Mouse (Mus musculus) limb, embryonic 10.5 days (tissue): ENCODE measurements around the gene Acpp. TPM values are rescaled to one million over a fixed set of nuclear protein-coding genes. Genes with fewer than 3 reads are reported as not detected.

Experiments used
- DNase-seq: peaks from one replicate; pipeline ENCODE4 v3.0.0-alpha.2; 2017; ENCODE audit warnings: low spot score
- H3K27ac ChIP-seq: fragments of 300-500 bp; sonication (generic); 2 replicates; pipeline ENCODE4 v1.5.1; 2016; ENCODE audit warnings: mild to moderate bottlenecking
- H3K27me3 ChIP-seq: fragments of 300-500 bp; sonication (generic); 2 replicates; pipeline ENCODE4 v1.6.1; 2016; ENCODE audit warnings: low read depth, mild to moderate bottlenecking; ENCODE audit not compliant: poor library complexity, severe bottlenecking
- H3K36me3 ChIP-seq: fragments of 300-500 bp; sonication (generic); 2 replicates; pipeline ENCODE4 v1.6.1; 2016; ENCODE audit warnings: mild to moderate bottlenecking, moderate library complexity
- H3K4me1 ChIP-seq: fragments of 300-500 bp; sonication (generic); 2 replicates; pipeline ENCODE4 v1.6.1; 2016
- H3K4me3 ChIP-seq: fragments of 300-500 bp; sonication (generic); 2 replicates; pipeline ENCODE4 v1.5.1; 2016; ENCODE audit warnings: mild to moderate bottlenecking, moderate library complexity
- H3K9me3 ChIP-seq: fragments of 300-500 bp; sonication (generic); replicated peaks from 2 replicates; pipeline ENCODE4 v1.6.1; 2016; ENCODE audit warnings: mild to moderate bottlenecking
- WGBS: fragments of 180-500 bp; shearing (Covaris S2); methylation state at CpG from one replicate; pipeline ENCODE4 v1.1.7; 2016; 5-methylcytosine and 5-hydroxymethylcytosine counted together
- polyA plus RNA-seq: library from polyadenylated mRNA; unstranded; fragments of >200 nt; fragmentation: Nextera tagmentation; extraction: Ambion mirVana; gene quantifications from 2 replicates; pipeline ENCODE4 v1.2.1, GENCODE M21; 2016

Acpp gene
- polyA plus RNA-seq, 1 experiment from 2014 or later: 1.5 TPM

- no peaks in the 10 kb centered on the region for H3K9me3 ChIP-seq
- no peak overlapping the region for H3K4me3 ChIP-seq
- H3K4me1 ChIP-seq: peaks cover 23% of the 10 kb centered on the region
- 0 out of 2 replicates have a peak, but pooled peaks cover 3% of the 10 kb centered on the region for H3K36me3 ChIP-seq
- no peak overlapping the region for H3K27ac ChIP-seq
- DNase-seq: no peak
- no peaks in the 10 kb centered on the region for H3K27me3 ChIP-seq
- 52% methylated on average over 4 of the region's 4 CpGs for WGBS
Measured at GRCm38 (mm10) chr9:104260306-104260705, 77.2 kb downstream of the Acpp start.

GRCm38 (mm10) chr9:104256085-104256484 is 81.5 kb downstream of the Acpp start:
- Histone ChIP-seq H3K9me3 (no peaks in the 10 kb centered on the region), H3K4me1 (peaks cover 14% of the 10 kb centered on the region), H3K27me3 (no peaks in the 10 kb centered on the region), H3K36me3 (0 out of 2 replicates have a peak, but pooled peaks cover 3% of the 10 kb centered on the region), H3K27ac (no peak overlapping the region), H3K4me3 (no peak overlapping the region)
- no peak for DNase-seq
- WGBS: 83% methylated on average over 2 of the region's 2 CpGs

- H3K4me3 ChIP-seq: no peak overlapping the region
- H3K27me3 ChIP-seq: no peaks in the 10 kb centered on the region
Measured at GRCm38 (mm10) chr9:104254408-104255180, 83.0 kb downstream of the Acpp start.

GRCm38 (mm10) chr9:104252637-104253036 is 84.9 kb downstream of the Acpp start:
- Histone ChIP-seq H3K36me3 (no peaks in the 10 kb centered on the region), H3K27me3 (no peaks in the 10 kb centered on the region), H3K27ac (no peak overlapping the region), H3K4me3 (no peak overlapping the region), H3K9me3 (no peaks in the 10 kb centered on the region), H3K4me1 (peaks cover 15% of the 10 kb centered on the region; the same call in 1 of the 2 replicates)
- WGBS: 96% methylated on average over 3 of the region's 3 CpGs
- no peak for DNase-seq

More at GRCm38 (mm10) chr9:104254408-104255180, 83.0 kb downstream of the Acpp start:
- Histone ChIP-seq H3K27ac (no peak overlapping the region), H3K4me1 (peaks cover 7% of the 10 kb centered on the region; the same call in 1 of the 2 replicates), H3K9me3 (no peaks in the 10 kb centered on the region), H3K36me3 (0 out of 2 replicates have a peak, but pooled peaks cover 3% of the 10 kb centered on the region)
- 72% methylated on average over 9 of the region's 9 CpGs for WGBS
- no peak for DNase-seq

GRCm38 (mm10) chr9:104251687-104252086 is 85.9 kb downstream of the Acpp start:
- 89% methylated on average over 4 of the region's 4 CpGs for WGBS
- Histone ChIP-seq H3K9me3 (no peaks in the 10 kb centered on the region), H3K27me3 (no peaks in the 10 kb centered on the region), H3K27ac (no peak overlapping the region), H3K4me1 (peaks cover 24% of the 10 kb centered on the region), H3K4me3 (no peak overlapping the region), H3K36me3 (peaks cover 2% of the 10 kb centered on the region; the same call in 1 of the 2 replicates)
- DNase-seq: no peak

- DNase-seq: no peak
- Histone ChIP-seq H3K4me1 (peaks cover 25% of the 10 kb centered on the region), H3K27me3 (no peaks in the 10 kb centered on the region), H3K9me3 (no peaks in the 10 kb centered on the region), H3K27ac (no peak overlapping the region), H3K36me3 (peaks cover 7% of the 10 kb centered on the region), H3K4me3 (no peak overlapping the region)
- WGBS: 49% methylated on average over 8 of the region's 8 CpGs
Measured at GRCm38 (mm10) chr9:104251111-104251510, 86.4 kb downstream of the Acpp start.

- peaks cover 32% of the 10 kb centered on the region for H3K36me3 ChIP-seq
- H3K9me3 ChIP-seq: no peaks in the 10 kb centered on the region
- DNase-seq: no peak
- WGBS: 50% methylated on average over 6 of the region's 6 CpGs
- H3K4me1 ChIP-seq: peaks cover 24% of the 10 kb centered on the region
- H3K27me3 ChIP-seq: no peaks in the 10 kb centered on the region
- no peak overlapping the region for H3K4me3 ChIP-seq
- H3K27ac ChIP-seq: no peak overlapping the region
Measured at GRCm38 (mm10) chr9:104247307-104247987, 90.1 kb downstream of the Acpp start.

GRCm38 (mm10) chr9:104243799-104244466 is 93.6 kb downstream of the Acpp start:
- DNase-seq: no peak
- H3K27ac ChIP-seq: no peak overlapping the region
- H3K4me3 ChIP-seq: no peak overlapping the region
- no peaks in the 10 kb centered on the region for H3K27me3 ChIP-seq
- H3K9me3 ChIP-seq: no peaks in the 10 kb centered on the region
- H3K36me3 ChIP-seq: peaks cover 53% of the 10 kb centered on the region
- H3K4me1 ChIP-seq: peaks cover 18% of the 10 kb centered on the region
- 89% methylated on average over 9 of the region's 9 CpGs for WGBS

- H3K4me3 ChIP-seq: no peak overlapping the region
- H3K36me3 ChIP-seq: peaks cover 69% of the 10 kb centered on the region
- H3K4me1 ChIP-seq: no peaks in the 10 kb centered on the region
- no peaks in the 10 kb centered on the region for H3K27me3 ChIP-seq
- no peak overlapping the region for H3K27ac ChIP-seq
- DNase-seq: no peak
- H3K9me3 ChIP-seq: no peaks in the 10 kb centered on the region
- 93% methylated on average over 7 of the region's 7 CpGs for WGBS
Measured at GRCm38 (mm10) chr9:104240146-104240545, 97.4 kb downstream of the Acpp start.

- peaks cover 73% of the 10 kb centered on the region for H3K36me3 ChIP-seq
- H3K27me3 ChIP-seq: no peaks in the 10 kb centered on the region
- H3K4me3 ChIP-seq: no peak overlapping the region
- H3K27ac ChIP-seq: no peak overlapping the region
- no peaks in the 10 kb centered on the region for H3K9me3 ChIP-seq
- DNase-seq: no peak
- no peaks in the 10 kb centered on the region for H3K4me1 ChIP-seq
- WGBS: 94% methylated on average over 8 of the region's 8 CpGs
Measured at GRCm38 (mm10) chr9:104239076-104239475, 98.5 kb downstream of the Acpp start.
